Mouse (Mus musculus) bone marrow macrophage, adult 2 months (primary cell): ENCODE results near the gene Prkcz. TPM values are rescaled to one million over a fixed set of nuclear protein-coding genes. Genes with fewer than 3 reads are reported as not detected.
A peak's percentile ranks its signal among the peaks of the same experiment; 100 is the strongest.

Source experiments
- H3K27ac ChIP-seq: 2 replicates; pipeline ENCODE4 v1.5.1; 2012; ENCODE audit warnings: low read depth, low read length; ENCODE audit not compliant: insufficient read depth
- H3K4me1 ChIP-seq: 2 replicates; pipeline ENCODE4 v1.6.1; 2012; ENCODE audit warnings: low read length; ENCODE audit not compliant: control insufficient read depth, insufficient read depth
- H3K4me3 ChIP-seq: 2 replicates; pipeline ENCODE4 v1.5.1; 2012; ENCODE audit warnings: mild to moderate bottlenecking, low read length, moderate library complexity; ENCODE audit not compliant: insufficient read depth
- CTCF ChIP-seq: IDR thresholded peaks from 2 replicates; pipeline ENCODE4 v1.5.1; 2012; ENCODE audit warnings: low read depth, mild to moderate bottlenecking, low read length, moderate library complexity
- POLR2A ChIP-seq: IDR thresholded peaks from 2 replicates; pipeline ENCODE4 v1.6.1; 2012; ENCODE audit warnings: mild to moderate bottlenecking, low read depth, low read length, borderline replicate concordance
- polyA plus RNA-seq: library from polyadenylated mRNA; stranded (reverse); fragments of >200 nt; gene quantifications from 2 replicates; pipeline ENCODE4 v1.2.4, GENCODE M21; 2012; ENCODE audit not compliant: missing spikeins, insufficient read depth, insufficient read length

Gene Prkcz
- polyA plus RNA-seq, 1 experiment: not detected

- no peak for TF ChIP-seq POLR2A
- Histone ChIP-seq H3K4me1 (no peaks in the 10 kb centered on the region), H3K27ac (no peak overlapping the region), H3K4me3 (no peak overlapping the region)
Measured at GRCm38 (mm10) chr4:155318266-155318665, 42.9 kb downstream of the Prkcz start.

- Histone ChIP-seq H3K4me3 (no peak overlapping the region), H3K27ac (no peak overlapping the region), H3K4me1 (no peaks in the 10 kb centered on the region)
- TF ChIP-seq POLR2A (no peak), CTCF (no peak)
Measured at GRCm38 (mm10) chr4:155315031-155315430, 46.1 kb downstream of the Prkcz start.

- Histone ChIP-seq H3K4me1 (peaks cover 17% of the 10 kb centered on the region), H3K27ac (no peak overlapping the region), H3K4me3 (no peak overlapping the region)
- TF ChIP-seq POLR2A (no peak), CTCF (no peak)
Measured at GRCm38 (mm10) chr4:155308679-155309078, 52.5 kb downstream of the Prkcz start.

- peak overlapping the region; percentile 37 for H3K4me3 ChIP-seq
- H3K27ac ChIP-seq: no peak overlapping the region
- H3K4me1 ChIP-seq: peaks cover 17% of the 10 kb centered on the region
- TF ChIP-seq POLR2A (no peak), CTCF (peak; percentile 75)
Measured at GRCm38 (mm10) chr4:155308068-155308467, 53.1 kb downstream of the Prkcz start.

GRCm38 (mm10) chr4:155307591-155307990 lies 53.6 kb downstream of the Prkcz start:
- no peak for TF ChIP-seq POLR2A
- no peak for TF ChIP-seq CTCF
- H3K4me3 ChIP-seq: peak overlapping the region; percentile 37; the same call in 1 of the 2 replicates
- H3K27ac ChIP-seq: no peak overlapping the region
- peaks cover 17% of the 10 kb centered on the region for H3K4me1 ChIP-seq

GRCm38 (mm10) chr4:155306356-155307242 lies 54.6 kb downstream of the Prkcz start:
- Histone ChIP-seq H3K4me1 (peaks cover 17% of the 10 kb centered on the region), H3K27ac (no peak overlapping the region), H3K4me3 (no peak overlapping the region)
- TF ChIP-seq POLR2A (no peak), CTCF (no peak)

GRCm38 (mm10) chr4:155305531-155306031 lies 55.6 kb downstream of the Prkcz start:
- TF ChIP-seq POLR2A (no peak), CTCF (no peak)
- peaks cover 17% of the 10 kb centered on the region for H3K4me1 ChIP-seq

GRCm38 (mm10) chr4:155304508-155305096 lies 56.6 kb downstream of the Prkcz start:
- H3K4me1 ChIP-seq: peaks cover 17% of the 10 kb centered on the region
- TF ChIP-seq POLR2A (no peak), CTCF (no peak)

More at GRCm38 (mm10) chr4:155305531-155306031, 55.6 kb downstream of the Prkcz start:
- H3K27ac ChIP-seq: no peak overlapping the region
- H3K4me3 ChIP-seq: no peak overlapping the region

GRCm38 (mm10) chr4:155301965-155302364 lies 59.2 kb downstream of the Prkcz start:
- Histone ChIP-seq H3K4me1 (peaks cover 6% of the 10 kb centered on the region), H3K4me3 (no peak overlapping the region), H3K27ac (no peak overlapping the region)

More at GRCm38 (mm10) chr4:155304508-155305096, 56.6 kb downstream of the Prkcz start:
- H3K27ac ChIP-seq: no peak overlapping the region
- H3K4me3 ChIP-seq: no peak overlapping the region

GRCm38 (mm10) chr4:155301098-155301447 lies 60.1 kb downstream of the Prkcz start:
- H3K4me1 ChIP-seq: no peaks in the 10 kb centered on the region
- TF ChIP-seq CTCF (no peak), POLR2A (no peak)
- no peak overlapping the region for H3K4me3 ChIP-seq
- H3K27ac ChIP-seq: no peak overlapping the region

More at GRCm38 (mm10) chr4:155301965-155302364, 59.2 kb downstream of the Prkcz start:
- no peak for TF ChIP-seq CTCF
- TF ChIP-seq POLR2A: no peak

- Histone ChIP-seq H3K27ac (no peak overlapping the region), H3K4me1 (no peaks in the 10 kb centered on the region), H3K4me3 (no peak overlapping the region)
- TF ChIP-seq CTCF (no peak), POLR2A (no peak)
Measured at GRCm38 (mm10) chr4:155300421-155301097, 60.6 kb downstream of the Prkcz start.
